ENCODE assay signal across 17 mouse cellular contexts in the genomic region with DNA sequence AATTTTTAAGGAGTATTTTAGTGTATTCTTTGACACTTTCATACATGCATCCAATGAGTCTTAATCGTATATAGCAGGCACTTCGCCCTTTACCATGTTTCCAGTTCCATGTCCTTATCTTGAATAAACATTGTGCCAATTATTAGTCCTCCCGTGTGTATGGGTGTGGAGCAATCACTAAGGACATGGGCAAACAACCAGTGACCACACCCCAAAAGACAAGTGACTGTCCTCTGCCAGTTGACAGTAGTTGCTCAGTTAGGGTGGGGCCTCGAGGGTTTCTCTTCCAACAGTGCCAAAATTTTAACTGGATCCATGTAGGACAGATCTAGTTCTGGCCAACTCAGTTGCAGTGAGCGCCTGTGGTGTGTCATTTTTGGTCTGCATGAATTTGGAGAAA.
"Had no signal": no experiment of that assay in that cellular context is flagged by ENCODE, and none has a peak within 500 bp of the region (broad histone marks: within the 10 kb centered on the region; RNA-seq: fewer than 3 reads in every experiment).

No protein-coding gene starts in this region.

- DNase-seq: liver, postnatal 0 days; lung, adult 2 months; lung, postnatal 4 days; right cerebral cortex, postnatal 14 days; spleen, adult 18-20 months; thymus, adult 18-20 months; thymus, postnatal 14 days; thymus, postnatal 36 days had no signal

- ATAC-seq: liver, postnatal 0 days; lung, postnatal 0 days; midbrain, embryonic 13.5 days; midbrain, embryonic 15.5 days had no signal

- H3K27ac ChIP-seq: liver, embryonic 15.5 days; lung, embryonic 15.5 days; midbrain, embryonic 13.5 days; midbrain, embryonic 15.5 days; neural tube, embryonic 12.5 days; stomach, embryonic 15.5 days had no signal

- H3K27me3 ChIP-seq: liver, embryonic 15.5 days; lung, embryonic 15.5 days; megakaryocyte, embryonic 14.5 days; midbrain, embryonic 13.5 days; midbrain, embryonic 15.5 days; neural tube, embryonic 12.5 days; stomach, embryonic 15.5 days had no signal

- H3K4me2 ChIP-seq: liver, embryonic 15.5 days; lung, embryonic 15.5 days; midbrain, embryonic 11.5 days; midbrain, embryonic 13.5 days; midbrain, embryonic 15.5 days; neural tube, embryonic 12.5 days; stomach, embryonic 15.5 days had no signal

- H3K4me3 ChIP-seq: liver, embryonic 15.5 days; lung, embryonic 15.5 days; megakaryocyte, embryonic 14.5 days; midbrain, embryonic 13.5 days; midbrain, embryonic 15.5 days; neural tube, embryonic 12.5 days; stomach, embryonic 15.5 days had no signal

- H3K36me3 ChIP-seq: liver, embryonic 15.5 days; lung, embryonic 15.5 days; midbrain, embryonic 13.5 days; midbrain, embryonic 15.5 days; neural tube, embryonic 12.5 days; stomach, embryonic 15.5 days had no signal

- H3K9me3 ChIP-seq: liver, embryonic 15.5 days; lung, embryonic 15.5 days; midbrain, embryonic 13.5 days; midbrain, embryonic 15.5 days; neural tube, embryonic 12.5 days; stomach, embryonic 15.5 days had no signal

- H3K4me1 ChIP-seq: liver, embryonic 15.5 days; lung, embryonic 15.5 days; megakaryocyte, embryonic 14.5 days; midbrain, embryonic 13.5 days; midbrain, embryonic 15.5 days; neural tube, embryonic 12.5 days; stomach, embryonic 15.5 days had no signal

- H3K9ac ChIP-seq: liver, embryonic 15.5 days; liver, postnatal 0 days; lung, embryonic 15.5 days; midbrain, embryonic 13.5 days; midbrain, embryonic 15.5 days; neural tube, embryonic 12.5 days; stomach, embryonic 15.5 days had no signal
